Mouse (Mus musculus): ENCODE results near the gene Mgat4e. TPM values are rescaled to one million over a fixed set of nuclear protein-coding genes. Genes with fewer than 3 reads are reported as not detected.
A peak's percentile ranks its signal among the peaks of the same experiment; 100 is the strongest.
"Not testable (repeated sequence)": the region's sequence is repeated elsewhere in the genome, so short reads cannot be mapped to it uniquely, and the experiment has no call there.

Mgat4e gene
- polyA plus RNA-seq, 1 experiment from 2014 or later: not detected

GRCm38 (mm10) chr1:134518677-134519076 lies 30.8 kb downstream of the Mgat4e start:
- H3K4me3 ChIP-seq: no peak overlapping the region
- no peaks in the 10 kb centered on the region for H3K9me3 ChIP-seq
- H3K27me3 ChIP-seq (ENCODE audit: insufficient read depth, poor library complexity, severe bottlenecking): peaks cover 18% of the 10 kb centered on the region
- peak; percentile 61 for DNase-seq (ENCODE audit: low spot score)
- 20% methylated on average over 7 of the region's 7 CpGs for WGBS
- no peaks in the 10 kb centered on the region for H3K36me3 ChIP-seq
- peaks cover 20% of the 10 kb centered on the region for H3K4me1 ChIP-seq (replicated peaks)
- H3K27ac ChIP-seq: no peak overlapping the region

GRCm38 (mm10) chr1:134517841-134518240 lies 31.6 kb downstream of the Mgat4e start:
- not testable (repeated sequence) for H3K36me3 ChIP-seq; H3K9me3 ChIP-seq; H3K4me3 ChIP-seq; H3K27ac ChIP-seq; DNase-seq (ENCODE audit: low spot score)
- Histone ChIP-seq H3K4me1 (replicated peaks) (peaks cover 28% of the 10 kb centered on the region), H3K27me3 (ENCODE audit: insufficient read depth, poor library complexity, severe bottlenecking) (peaks cover 26% of the 10 kb centered on the region)
- 91% methylated on average over 14 of the region's 14 CpGs for WGBS

- H3K27me3 ChIP-seq (ENCODE audit: insufficient read depth, poor library complexity, severe bottlenecking): peaks cover 38% of the 10 kb centered on the region
- WGBS: 15% methylated on average over 4 of the region's 4 CpGs
- H3K4me3 ChIP-seq: no peak overlapping the region
- H3K27ac ChIP-seq: peak overlapping the region; percentile 47; the same call in 1 of the 2 replicates
- peaks cover 32% of the 10 kb centered on the region for H3K4me1 ChIP-seq (replicated peaks)
- H3K9me3 ChIP-seq: no peaks in the 10 kb centered on the region
- H3K36me3 ChIP-seq: no peaks in the 10 kb centered on the region
- peak; percentile 54 for DNase-seq (ENCODE audit: low spot score)
These were observed 32.8 kb downstream of the Mgat4e start for GRCm38 (mm10) chr1:134516491-134517198.

- Histone ChIP-seq H3K4me3 (no peak overlapping the region), H3K27me3 (ENCODE audit: insufficient read depth, poor library complexity, severe bottlenecking) (peaks cover 42% of the 10 kb centered on the region), H3K27ac (no peak overlapping the region), H3K4me1 (replicated peaks) (peaks cover 32% of the 10 kb centered on the region), H3K9me3 (no peaks in the 10 kb centered on the region), H3K36me3 (no peaks in the 10 kb centered on the region)
- WGBS: 83% methylated on average over 2 of the region's 2 CpGs
- no peak for DNase-seq (ENCODE audit: low spot score)
These were observed 33.6 kb downstream of the Mgat4e start for GRCm38 (mm10) chr1:134515891-134516290.

- Histone ChIP-seq H3K27me3 (ENCODE audit: insufficient read depth, poor library complexity, severe bottlenecking) (peaks cover 42% of the 10 kb centered on the region), H3K9me3 (no peaks in the 10 kb centered on the region), H3K27ac (peak overlapping the region; percentile 78)
These were observed 35.4 kb downstream of the Mgat4e start for GRCm38 (mm10) chr1:134513876-134514590.

GRCm38 (mm10) chr1:134513312-134513860 lies 36.1 kb downstream of the Mgat4e start:
- H3K27me3 ChIP-seq (ENCODE audit: insufficient read depth, poor library complexity, severe bottlenecking): peaks cover 42% of the 10 kb centered on the region
- H3K4me1 ChIP-seq (replicated peaks): peaks cover 28% of the 10 kb centered on the region
- peak; percentile 55 for DNase-seq (ENCODE audit: low spot score)
- WGBS: 2% methylated on average over 38 of the region's 38 CpGs
- H3K27ac ChIP-seq: peak overlapping the region; percentile 78
- no peaks in the 10 kb centered on the region for H3K9me3 ChIP-seq
- H3K4me3 ChIP-seq: peak overlapping the region; percentile 51
- H3K36me3 ChIP-seq: peaks cover 8% of the 10 kb centered on the region

More at GRCm38 (mm10) chr1:134513876-134514590, 35.4 kb downstream of the Mgat4e start:
- 45% methylated on average over 16 of the region's 16 CpGs for WGBS
- Histone ChIP-seq H3K36me3 (0 out of 2 replicates have a peak, but pooled peaks cover 5% of the 10 kb centered on the region), H3K4me1 (replicated peaks) (peaks cover 32% of the 10 kb centered on the region), H3K4me3 (peak overlapping the region; percentile 51)
- no peak for DNase-seq (ENCODE audit: low spot score)

- Histone ChIP-seq H3K4me1 (replicated peaks) (peaks cover 28% of the 10 kb centered on the region), H3K36me3 (peaks cover 16% of the 10 kb centered on the region), H3K27me3 (ENCODE audit: insufficient read depth, poor library complexity, severe bottlenecking) (peaks cover 42% of the 10 kb centered on the region), H3K4me3 (no peak overlapping the region), H3K27ac (no peak overlapping the region), H3K9me3 (no peaks in the 10 kb centered on the region)
- DNase-seq (ENCODE audit: low spot score): no peak
- 59% methylated on average over 6 of the region's 6 CpGs for WGBS
These were observed 36.9 kb downstream of the Mgat4e start for GRCm38 (mm10) chr1:134512584-134512983.

GRCm38 (mm10) chr1:134512183-134512582 lies 37.3 kb downstream of the Mgat4e start:
- Histone ChIP-seq H3K4me1 (replicated peaks) (peaks cover 28% of the 10 kb centered on the region), H3K27ac (no peak overlapping the region), H3K9me3 (no peaks in the 10 kb centered on the region), H3K36me3 (peaks cover 20% of the 10 kb centered on the region), H3K27me3 (ENCODE audit: insufficient read depth, poor library complexity, severe bottlenecking) (peaks cover 42% of the 10 kb centered on the region), H3K4me3 (no peak overlapping the region)
- 79% methylated on average over 4 of the region's 4 CpGs for WGBS
- no peak for DNase-seq (ENCODE audit: low spot score)

- DNase-seq (ENCODE audit: low spot score): no peak
- no peak overlapping the region for H3K4me3 ChIP-seq
- WGBS: 51% methylated on average over 7 of the region's 7 CpGs
These were observed 39.5 kb downstream of the Mgat4e start for GRCm38 (mm10) chr1:134510018-134510417.

GRCm38 (mm10) chr1:134506201-134506600 lies 43.3 kb downstream of the Mgat4e start:
- Histone ChIP-seq H3K9me3 (no peaks in the 10 kb centered on the region), H3K4me3 (no peak overlapping the region), H3K4me1 (replicated peaks) (no peaks in the 10 kb centered on the region), H3K27ac (no peak overlapping the region), H3K36me3 (peaks cover 67% of the 10 kb centered on the region), H3K27me3 (ENCODE audit: insufficient read depth, poor library complexity, severe bottlenecking) (no peaks in the 10 kb centered on the region)
- WGBS: 95% methylated on average over 8 of the region's 8 CpGs
- DNase-seq (ENCODE audit: low spot score): no peak

More at GRCm38 (mm10) chr1:134510018-134510417, 39.5 kb downstream of the Mgat4e start:
- peaks cover 37% of the 10 kb centered on the region for H3K27me3 ChIP-seq (ENCODE audit: insufficient read depth, poor library complexity, severe bottlenecking)
- H3K9me3 ChIP-seq: no peaks in the 10 kb centered on the region
- no peak overlapping the region for H3K27ac ChIP-seq
- H3K36me3 ChIP-seq: peaks cover 41% of the 10 kb centered on the region
- peaks cover 14% of the 10 kb centered on the region for H3K4me1 ChIP-seq (replicated peaks)

GRCm38 (mm10) chr1:134500916-134501315 lies 48.6 kb downstream of the Mgat4e start:
- no peak overlapping the region for H3K27ac ChIP-seq
- 96% methylated on average over 1 of the region's 1 CpGs for WGBS
- no peak for DNase-seq (ENCODE audit: low spot score)
- no peak overlapping the region for H3K4me3 ChIP-seq
- H3K36me3 ChIP-seq: peaks cover 51% of the 10 kb centered on the region
- H3K4me1 ChIP-seq (replicated peaks): peaks cover 2% of the 10 kb centered on the region
- no peaks in the 10 kb centered on the region for H3K27me3 ChIP-seq (ENCODE audit: insufficient read depth, poor library complexity, severe bottlenecking)
- H3K9me3 ChIP-seq: no peaks in the 10 kb centered on the region

GRCm38 (mm10) chr1:134495991-134496390 lies 53.5 kb downstream of the Mgat4e start:
- no peaks in the 10 kb centered on the region for H3K27me3 ChIP-seq (ENCODE audit: insufficient read depth, poor library complexity, severe bottlenecking)
- no peak for DNase-seq (ENCODE audit: low spot score)
- no peaks in the 10 kb centered on the region for H3K9me3 ChIP-seq
- WGBS: 90% methylated on average over 10 of the region's 10 CpGs
- peaks cover 16% of the 10 kb centered on the region for H3K36me3 ChIP-seq
- H3K4me3 ChIP-seq: peak overlapping the region; percentile 83; the same call in 1 of the 2 replicates
- H3K27ac ChIP-seq: no peak overlapping the region
- H3K4me1 ChIP-seq (replicated peaks): peaks cover 20% of the 10 kb centered on the region

- WGBS: 29% methylated on average over 5 of the region's 5 CpGs
- Histone ChIP-seq H3K27ac (peak overlapping the region; percentile 95), H3K36me3 (peaks cover 21% of the 10 kb centered on the region), H3K4me3 (peak overlapping the region; percentile 83), H3K4me1 (replicated peaks) (peaks cover 20% of the 10 kb centered on the region), H3K9me3 (no peaks in the 10 kb centered on the region), H3K27me3 (ENCODE audit: insufficient read depth, poor library complexity, severe bottlenecking) (no peaks in the 10 kb centered on the region)
- no peak for DNase-seq (ENCODE audit: low spot score)
These were observed 54.3 kb downstream of the Mgat4e start for GRCm38 (mm10) chr1:134495216-134495539.
